Mouse (Mus musculus) hindbrain, embryonic 15.5 days (tissue): ENCODE results near the gene Tbc1d22a. TPM values are rescaled to one million over a fixed set of nuclear protein-coding genes. Genes with fewer than 3 reads are reported as not detected.

Experiments used
- ATAC-seq: fragments of 200-750 bp; cut with Nextera tagmentation; 2 replicates; pipeline ENCODE4 v1.8.0; 2017; ENCODE audit warnings: low read depth, moderate number of reproducible peaks, moderate TSS enrichment; ENCODE audit not compliant: low FRiP score
- H3K27ac ChIP-seq: fragments of 300-500 bp; sonication (generic); replicated peaks from 2 replicates; pipeline ENCODE4 v1.5.1; 2015; ENCODE audit warnings: mild to moderate bottlenecking, inconsistent platforms
- H3K27me3 ChIP-seq: fragments of 300-500 bp; sonication (generic); 2 replicates; pipeline ENCODE4 v1.6.1; 2015; ENCODE audit warnings: control low read depth, inconsistent platforms
- H3K36me3 ChIP-seq: fragments of 300-500 bp; sonication (generic); 2 replicates; pipeline ENCODE4 v1.6.1; 2015; ENCODE audit warnings: control low read depth, inconsistent platforms
- H3K4me1 ChIP-seq: fragments of 300-500 bp; sonication (generic); replicated peaks from 2 replicates; pipeline ENCODE4 v1.6.1; 2015; ENCODE audit warnings: control low read depth, inconsistent platforms
- H3K4me2 ChIP-seq: fragments of 300-500 bp; sonication (generic); 2 replicates; pipeline ENCODE4 v1.6.1; 2015; ENCODE audit warnings: moderate library complexity, mild to moderate bottlenecking, inconsistent platforms
- H3K4me3 ChIP-seq: fragments of 300-500 bp; sonication (generic); 2 replicates; pipeline ENCODE4 v1.5.1; 2015; ENCODE audit warnings: mild to moderate bottlenecking, inconsistent platforms
- H3K9ac ChIP-seq: fragments of 300-500 bp; sonication (generic); 2 replicates; pipeline ENCODE4 v1.6.1; 2015; ENCODE audit warnings: inconsistent platforms
- H3K9me3 ChIP-seq: fragments of 300-500 bp; sonication (generic); 2 replicates; pipeline ENCODE4 v1.6.1; 2016; ENCODE audit warnings: control low read depth, inconsistent platforms
- WGBS: fragments of 180-500 bp; shearing (Covaris S2); methylation state at CpG from one replicate; pipeline ENCODE4 v1.1.7; 2015; 5-methylcytosine and 5-hydroxymethylcytosine counted together
- polyA plus RNA-seq: library from polyadenylated mRNA; unstranded; fragments of >200 nt; fragmentation: Nextera tagmentation; extraction: Ambion mirVana; gene quantifications from 2 replicates; pipeline ENCODE4 v1.2.1, GENCODE M21; 2015

The Tbc1d22a gene
- polyA plus RNA-seq, 1 experiment from 2014 or later = 13.2 TPM

- H3K4me2 ChIP-seq = no peak overlapping the region
- peaks cover 29% of the 10 kb centered on the region for H3K4me1 ChIP-seq
- no peaks in the 10 kb centered on the region for H3K36me3 ChIP-seq
- no peak overlapping the region for H3K4me3 ChIP-seq
- no peak overlapping the region for H3K27ac ChIP-seq
- no peak for ATAC-seq
- H3K9me3 ChIP-seq = no peaks in the 10 kb centered on the region
- H3K9ac ChIP-seq = no peak overlapping the region
- no peaks in the 10 kb centered on the region for H3K27me3 ChIP-seq
- 75% methylated on average over 5 of the region's 5 CpGs for WGBS
These were observed 197.3 kb downstream of the Tbc1d22a start for GRCm38 (mm10) chr15:86411532-86412080.

- ATAC-seq = no peak
- WGBS = 11% methylated on average over 6 of the region's 6 CpGs
- H3K27me3 ChIP-seq = no peaks in the 10 kb centered on the region
- H3K36me3 ChIP-seq = no peaks in the 10 kb centered on the region
- H3K4me3 ChIP-seq = no peak overlapping the region
- no peak overlapping the region for H3K9ac ChIP-seq
- peak overlapping the region; percentile 63 for H3K27ac ChIP-seq
- H3K9me3 ChIP-seq = no peaks in the 10 kb centered on the region
- H3K4me2 ChIP-seq = no peak overlapping the region
- H3K4me1 ChIP-seq = peaks cover 51% of the 10 kb centered on the region
These were observed 201.7 kb downstream of the Tbc1d22a start for GRCm38 (mm10) chr15:86415951-86416350.

GRCm38 (mm10) chr15:86418436-86418835 lies 204.2 kb downstream of the Tbc1d22a start:
- H3K9me3 ChIP-seq = no peaks in the 10 kb centered on the region
- H3K4me3 ChIP-seq = no peak overlapping the region
- peaks cover 48% of the 10 kb centered on the region for H3K4me1 ChIP-seq
- H3K4me2 ChIP-seq = no peak overlapping the region
- 65% methylated on average over 2 of the region's 2 CpGs for WGBS
- no peak overlapping the region; the same call in 1 of the 2 replicates for H3K27ac ChIP-seq
- no peak for ATAC-seq
- H3K9ac ChIP-seq = no peak overlapping the region
- no peaks in the 10 kb centered on the region for H3K36me3 ChIP-seq
- no peaks in the 10 kb centered on the region for H3K27me3 ChIP-seq

GRCm38 (mm10) chr15:86419620-86420019 lies 205.4 kb downstream of the Tbc1d22a start:
- Histone ChIP-seq H3K4me2 (no peak overlapping the region), H3K27ac (peak overlapping the region; percentile 52), H3K9ac (no peak overlapping the region), H3K4me1 (peaks cover 42% of the 10 kb centered on the region), H3K27me3 (no peaks in the 10 kb centered on the region), H3K36me3 (no peaks in the 10 kb centered on the region), H3K4me3 (no peak overlapping the region), H3K9me3 (no peaks in the 10 kb centered on the region)
- 24% methylated on average over 6 of the region's 6 CpGs for WGBS
- ATAC-seq = peak; percentile 90

- peaks cover 19% of the 10 kb centered on the region for H3K4me1 ChIP-seq
- H3K36me3 ChIP-seq = no peaks in the 10 kb centered on the region
- H3K9me3 ChIP-seq = no peaks in the 10 kb centered on the region
- H3K27me3 ChIP-seq = no peaks in the 10 kb centered on the region
- H3K4me3 ChIP-seq = no peak overlapping the region
- no peak for ATAC-seq
- H3K27ac ChIP-seq = no peak overlapping the region
- no peak overlapping the region for H3K9ac ChIP-seq
- no peak overlapping the region for H3K4me2 ChIP-seq
- 53% methylated on average over 1 of the region's 1 CpGs for WGBS
These were observed 208.6 kb downstream of the Tbc1d22a start for GRCm38 (mm10) chr15:86422858-86423257.

- no peak overlapping the region for H3K4me3 ChIP-seq
- H3K27me3 ChIP-seq = no peaks in the 10 kb centered on the region
- 75% methylated on average over 2 of the region's 2 CpGs for WGBS
- H3K9me3 ChIP-seq = no peaks in the 10 kb centered on the region
- peaks cover 16% of the 10 kb centered on the region for H3K4me1 ChIP-seq
- H3K4me2 ChIP-seq = no peak overlapping the region
- no peak overlapping the region for H3K27ac ChIP-seq
- ATAC-seq = no peak
- H3K36me3 ChIP-seq = no peaks in the 10 kb centered on the region
- H3K9ac ChIP-seq = no peak overlapping the region
These were observed 209.6 kb downstream of the Tbc1d22a start for GRCm38 (mm10) chr15:86423884-86424283.

GRCm38 (mm10) chr15:86424971-86425370 lies 210.7 kb downstream of the Tbc1d22a start:
- ATAC-seq = no peak
- no peaks in the 10 kb centered on the region for H3K27me3 ChIP-seq
- no peak overlapping the region for H3K9ac ChIP-seq
- peaks cover 9% of the 10 kb centered on the region; the same call in 1 of the 2 replicates for H3K4me1 ChIP-seq
- no peak overlapping the region for H3K4me2 ChIP-seq
- 66% methylated on average over 8 of the region's 8 CpGs for WGBS
- H3K36me3 ChIP-seq = no peaks in the 10 kb centered on the region
- H3K27ac ChIP-seq = no peak overlapping the region
- H3K4me3 ChIP-seq = no peak overlapping the region
- no peaks in the 10 kb centered on the region for H3K9me3 ChIP-seq

- H3K27me3 ChIP-seq = no peaks in the 10 kb centered on the region
- H3K36me3 ChIP-seq = no peaks in the 10 kb centered on the region
- no peak overlapping the region for H3K4me2 ChIP-seq
- no peak for ATAC-seq
- H3K4me1 ChIP-seq = 0 out of 2 replicates have a peak, but pooled peaks cover 7% of the 10 kb centered on the region
- no peak overlapping the region for H3K9ac ChIP-seq
- no peaks in the 10 kb centered on the region for H3K9me3 ChIP-seq
- 71% methylated on average over 5 of the region's 5 CpGs for WGBS
- H3K4me3 ChIP-seq = no peak overlapping the region
- no peak overlapping the region for H3K27ac ChIP-seq
These were observed 212.2 kb downstream of the Tbc1d22a start for GRCm38 (mm10) chr15:86426364-86427000.

GRCm38 (mm10) chr15:86427439-86427838 lies 213.2 kb downstream of the Tbc1d22a start:
- H3K9ac ChIP-seq = no peak overlapping the region
- H3K9me3 ChIP-seq = no peaks in the 10 kb centered on the region
- no peak overlapping the region for H3K4me2 ChIP-seq
- ATAC-seq = no peak
- no peak overlapping the region for H3K4me3 ChIP-seq
- H3K27me3 ChIP-seq = no peaks in the 10 kb centered on the region
- H3K36me3 ChIP-seq = no peaks in the 10 kb centered on the region
- H3K4me1 ChIP-seq = peaks cover 10% of the 10 kb centered on the region; the same call in 1 of the 2 replicates
- 83% methylated on average over 4 of the region's 4 CpGs for WGBS
- no peak overlapping the region for H3K27ac ChIP-seq

- H3K4me1 ChIP-seq = peaks cover 10% of the 10 kb centered on the region; the same call in 1 of the 2 replicates
- H3K9me3 ChIP-seq = no peaks in the 10 kb centered on the region
- H3K36me3 ChIP-seq = no peaks in the 10 kb centered on the region
- no peak overlapping the region for H3K4me2 ChIP-seq
- H3K9ac ChIP-seq = no peak overlapping the region
- no peak overlapping the region for H3K27ac ChIP-seq
- no peaks in the 10 kb centered on the region for H3K27me3 ChIP-seq
- H3K4me3 ChIP-seq = no peak overlapping the region
- no peak for ATAC-seq
- 73% methylated on average over 5 of the region's 5 CpGs for WGBS
These were observed 214.2 kb downstream of the Tbc1d22a start for GRCm38 (mm10) chr15:86428496-86428895.

GRCm38 (mm10) chr15:86429766-86430335 lies 215.6 kb downstream of the Tbc1d22a start:
- ATAC-seq = no peak
- Histone ChIP-seq H3K27me3 (no peaks in the 10 kb centered on the region), H3K36me3 (no peaks in the 10 kb centered on the region), H3K9me3 (no peaks in the 10 kb centered on the region), H3K9ac (no peak overlapping the region), H3K4me2 (no peak overlapping the region), H3K27ac (no peak overlapping the region), H3K4me1 (peaks cover 14% of the 10 kb centered on the region; the same call in 1 of the 2 replicates), H3K4me3 (no peak overlapping the region)
- WGBS = 73% methylated on average over 8 of the region's 8 CpGs

GRCm38 (mm10) chr15:86431539-86432080 lies 217.4 kb downstream of the Tbc1d22a start:
- H3K36me3 ChIP-seq = no peaks in the 10 kb centered on the region
- H3K9ac ChIP-seq = no peak overlapping the region
- no peak overlapping the region for H3K4me2 ChIP-seq
- no peaks in the 10 kb centered on the region for H3K27me3 ChIP-seq
- no peak overlapping the region for H3K27ac ChIP-seq
- peaks cover 12% of the 10 kb centered on the region; the same call in 1 of the 2 replicates for H3K4me1 ChIP-seq
- 70% methylated on average over 11 of the region's 11 CpGs for WGBS
- peak; percentile 51; the same call in 1 of the 2 replicates for ATAC-seq
- no peaks in the 10 kb centered on the region for H3K9me3 ChIP-seq
- H3K4me3 ChIP-seq = no peak overlapping the region
